Mouse (Mus musculus): ENCODE measurements around the gene Tnrc18. TPM values are rescaled to one million over a fixed set of nuclear protein-coding genes. Genes with fewer than 3 reads are reported as not detected.

Tnrc18 gene
- polyA plus RNA-seq, 1 experiment = not detected

DNA sequence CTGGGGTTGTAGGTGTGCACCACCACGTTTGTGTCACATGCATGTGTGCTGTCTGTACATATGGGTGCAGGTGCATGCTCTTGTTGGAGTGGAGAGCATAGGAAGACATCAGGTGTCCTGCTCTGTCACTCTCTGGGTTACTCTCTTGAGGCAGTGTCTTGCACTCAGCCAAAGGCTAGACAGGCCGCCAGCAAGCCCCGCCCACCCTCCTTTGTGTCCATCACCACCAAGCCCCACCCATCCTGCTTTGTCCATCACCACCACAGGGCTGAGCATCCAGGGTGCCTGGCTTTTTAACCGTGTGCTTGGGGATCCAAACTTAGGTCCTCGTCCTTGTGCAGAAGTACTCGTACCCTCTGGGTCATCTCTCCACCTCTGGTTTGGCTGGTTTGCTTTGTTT lies 121.2 kb downstream of the Tnrc18 start:
- H3K27ac ChIP-seq (ENCODE audit: insufficient read depth, low read depth, low read length) = no peak overlapping the region
- TF ChIP-seq POLR2A (IDR thresholded peaks at IDR 0.05; ENCODE audit: insufficient read depth, low read depth, low read length) (no peak), CTCF (IDR thresholded peaks at IDR 0.05; ENCODE audit: insufficient read depth, low read depth, low read length) (no peak)
- 50% methylated on average over 6 of the region's 6 CpGs for WGBS
- H3K4me3 ChIP-seq (ENCODE audit: insufficient read depth, low read depth, low read length) = no peak overlapping the region
- H3K4me1 ChIP-seq (ENCODE audit: control insufficient read depth, insufficient read depth, low read length) = peaks cover 33% of the 10 kb centered on the region

DNA sequence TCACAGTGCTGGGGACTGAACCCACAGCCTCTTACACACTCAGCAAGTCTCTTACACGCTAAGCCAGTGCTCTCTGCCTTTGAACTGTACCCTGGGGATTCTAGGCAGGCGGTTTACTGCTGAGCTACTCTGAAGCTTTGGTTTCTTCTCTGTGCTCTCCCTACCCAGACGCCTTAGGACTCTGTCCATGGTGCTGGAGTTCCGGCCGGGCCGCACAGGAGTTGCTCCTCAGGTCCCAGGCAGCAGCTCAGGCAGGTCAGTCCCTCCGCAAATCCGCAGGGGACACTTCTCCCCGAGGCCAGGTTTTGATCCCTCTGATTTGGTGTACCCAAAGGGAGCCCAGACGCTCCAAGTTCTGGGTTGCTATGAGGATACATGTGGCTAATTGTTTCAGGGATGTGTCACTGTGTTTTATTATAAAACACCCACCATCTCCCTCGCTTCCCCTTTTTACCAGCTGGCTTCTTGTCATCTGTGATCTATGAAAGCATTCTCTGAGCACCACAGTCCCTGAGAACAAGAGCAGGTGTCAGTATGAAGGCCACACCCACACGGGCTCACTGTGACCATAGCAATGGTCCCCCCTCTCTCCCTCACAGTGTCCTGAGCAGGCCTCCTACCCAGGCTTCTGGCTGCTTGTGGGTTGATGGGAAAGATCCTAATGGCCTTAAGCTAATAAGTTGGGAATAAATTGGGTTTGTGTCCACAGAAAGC lies 122.7 kb downstream of the Tnrc18 start:
- TF ChIP-seq POLR2A (IDR thresholded peaks at IDR 0.05; ENCODE audit: insufficient read depth, low read depth, low read length) = no peak
- TF ChIP-seq CTCF (IDR thresholded peaks at IDR 0.05; ENCODE audit: insufficient read depth, low read depth, low read length) = no peak
- no peak overlapping the region for H3K4me3 ChIP-seq (ENCODE audit: insufficient read depth, low read depth, low read length)
- WGBS = 42% methylated on average over 12 of the region's 12 CpGs
- no peak overlapping the region for H3K27ac ChIP-seq (ENCODE audit: insufficient read depth, low read depth, low read length)
- peaks cover 30% of the 10 kb centered on the region for H3K4me1 ChIP-seq (ENCODE audit: control insufficient read depth, insufficient read depth, low read length)

DNA sequence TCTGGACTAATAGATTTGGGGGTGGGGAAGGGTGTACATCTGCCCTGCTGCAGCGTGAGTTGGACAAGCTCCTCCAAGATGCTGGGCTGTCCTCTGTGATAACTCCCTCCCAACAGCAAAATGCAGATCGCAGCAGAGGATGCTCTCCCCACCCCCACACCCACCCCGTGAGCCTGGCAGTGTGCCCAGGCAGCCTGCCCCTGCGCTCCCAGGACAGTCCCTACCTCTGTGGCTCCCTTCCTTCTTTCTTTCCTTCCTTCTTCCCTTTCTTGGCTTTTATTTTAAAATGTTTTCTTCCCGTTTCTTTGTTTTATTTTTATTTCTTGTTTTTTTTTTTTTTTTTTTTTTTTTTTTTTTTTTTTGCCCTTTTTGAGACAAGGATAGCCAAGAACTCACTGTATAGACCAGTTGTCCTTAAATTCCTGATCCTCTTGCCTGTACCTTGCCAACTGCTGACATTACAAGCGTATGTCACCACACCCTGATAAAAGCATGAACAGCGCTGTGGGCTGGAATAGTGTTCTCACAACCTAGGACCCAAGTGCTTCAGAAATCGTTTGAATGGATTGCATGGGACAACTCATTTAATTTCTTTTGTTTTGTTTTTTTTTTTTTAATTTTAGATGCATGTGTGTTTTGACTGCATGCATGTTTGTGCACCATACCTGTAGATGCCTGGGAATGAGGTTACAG lies 123.6 kb downstream of the Tnrc18 start:
- TF ChIP-seq CTCF (IDR thresholded peaks at IDR 0.05; ENCODE audit: insufficient read depth, low read depth, low read length) (no peak), POLR2A (IDR thresholded peaks at IDR 0.05; ENCODE audit: insufficient read depth, low read depth, low read length) (no peak)
- WGBS = 33% methylated on average over 8 of the region's 8 CpGs

DNA sequence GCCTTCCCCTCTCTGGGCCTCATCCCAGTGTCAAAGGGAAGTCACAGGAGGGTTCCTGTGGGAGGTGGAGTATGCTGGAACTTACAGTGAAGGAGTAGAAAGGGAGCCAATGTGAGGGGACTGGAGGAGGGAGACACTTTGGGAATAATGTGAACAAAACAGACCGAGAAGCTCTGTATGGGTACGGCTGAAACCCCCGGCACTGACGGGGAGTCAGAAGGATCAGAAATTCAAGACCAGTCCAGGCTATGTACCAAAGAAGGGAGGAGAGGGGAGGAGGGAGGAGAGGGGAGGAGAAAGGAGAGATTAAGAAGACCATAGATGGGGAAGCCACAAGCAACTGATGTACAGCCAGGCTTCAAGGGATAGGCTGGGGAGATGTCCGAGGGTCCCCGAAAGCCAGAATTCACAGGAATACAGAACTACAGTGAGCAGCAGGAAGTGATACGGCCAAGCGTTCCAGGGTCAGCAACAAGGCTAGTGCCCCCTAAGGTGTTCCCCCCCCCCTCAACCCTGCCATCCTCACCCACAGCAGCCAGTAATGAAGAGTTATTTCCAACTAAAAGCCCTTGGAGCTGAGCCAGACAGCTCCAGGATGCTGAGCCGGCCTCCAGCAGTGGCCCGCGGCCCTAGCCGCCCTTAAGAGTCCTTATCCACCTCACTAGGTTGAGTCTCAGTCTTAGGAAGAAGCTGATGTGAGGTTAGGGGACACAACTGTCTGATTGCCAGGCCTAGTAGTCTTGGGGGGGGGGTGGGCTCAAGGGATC lies 124.3 kb downstream of the Tnrc18 start:
- Histone ChIP-seq H3K4me3 (ENCODE audit: insufficient read depth, low read depth, low read length) (no peak overlapping the region), H3K4me1 (ENCODE audit: control insufficient read depth, insufficient read depth, low read length) (peaks cover 30% of the 10 kb centered on the region), H3K27ac (ENCODE audit: insufficient read depth, low read depth, low read length) (no peak overlapping the region)
- WGBS = 44% methylated on average over 12 of the region's 12 CpGs
- TF ChIP-seq POLR2A (IDR thresholded peaks at IDR 0.05; ENCODE audit: insufficient read depth, low read depth, low read length) = no peak
- TF ChIP-seq CTCF (IDR thresholded peaks at IDR 0.05; ENCODE audit: insufficient read depth, low read depth, low read length) = no peak

More for the DNA sequence above, 123.6 kb downstream of the Tnrc18 start:
- H3K27ac ChIP-seq (ENCODE audit: insufficient read depth, low read depth, low read length) = no peak overlapping the region
- peaks cover 30% of the 10 kb centered on the region for H3K4me1 ChIP-seq (ENCODE audit: control insufficient read depth, insufficient read depth, low read length)
- no peak overlapping the region for H3K4me3 ChIP-seq (ENCODE audit: insufficient read depth, low read depth, low read length)

DNA sequence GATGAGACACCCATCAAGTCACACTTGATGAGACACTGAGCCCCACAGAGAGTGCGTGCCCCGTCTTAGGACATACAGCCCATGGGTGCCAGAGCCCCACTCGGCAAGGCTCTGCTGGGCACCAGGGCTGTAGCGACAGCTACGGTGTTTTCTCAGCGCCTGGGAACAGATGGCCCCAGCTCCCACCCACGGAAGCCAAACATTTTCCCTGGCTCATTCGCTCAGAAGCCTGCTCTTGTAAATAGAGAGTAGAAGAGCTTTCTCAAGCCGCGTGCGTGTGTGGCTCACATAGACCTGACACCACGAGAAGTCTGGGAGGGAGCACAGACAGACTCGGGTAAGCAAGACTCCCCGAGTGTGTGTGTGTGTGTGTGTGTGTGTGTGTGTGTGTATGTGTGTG lies 125.2 kb downstream of the Tnrc18 start, which contains the start of gene Slc29a4:
TSS of gene Slc29a4 (plus strand) at position 265 of the 400 bp plus-strand sequence.
- Histone ChIP-seq H3K4me3 (ENCODE audit: insufficient read depth, low read depth, low read length) (no peak within 1 kb of the TSS), H3K4me1 (ENCODE audit: control insufficient read depth, insufficient read depth, low read length) (peaks cover 30% of the 10 kb centered on the region), H3K27ac (ENCODE audit: insufficient read depth, low read depth, low read length) (no peak within 1 kb of the TSS)
- 22% methylated on average over 14 of the region's 14 CpGs for WGBS
- TF ChIP-seq POLR2A (IDR thresholded peaks at IDR 0.05; ENCODE audit: insufficient read depth, low read depth, low read length) (no peak), CTCF (IDR thresholded peaks at IDR 0.05; ENCODE audit: insufficient read depth, low read depth, low read length) (no peak)

DNA sequence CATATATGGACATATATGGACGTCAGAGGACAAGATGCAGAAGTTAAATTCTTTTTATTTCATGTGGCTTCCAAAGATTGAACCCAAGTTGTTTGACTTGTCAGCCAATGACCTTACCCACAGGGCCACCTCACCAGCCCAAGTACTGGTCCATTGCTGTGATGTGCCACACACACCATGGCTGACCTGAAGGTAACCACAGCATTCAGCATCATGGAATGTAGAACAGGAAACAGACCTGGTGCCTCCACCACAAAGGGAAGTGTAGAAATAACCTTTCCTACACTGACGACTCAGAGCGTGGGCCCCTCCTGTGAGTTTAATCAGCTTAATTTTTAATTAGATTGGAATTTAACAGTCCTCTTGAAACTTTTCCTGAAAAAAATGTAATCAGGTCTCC lies 127.1 kb downstream of the Tnrc18 start:
- no peak overlapping the region for H3K27ac ChIP-seq (ENCODE audit: insufficient read depth, low read depth, low read length)
- 87% methylated on average over 3 of the region's 3 CpGs for WGBS
- TF ChIP-seq POLR2A (IDR thresholded peaks at IDR 0.05; ENCODE audit: insufficient read depth, low read depth, low read length) (no peak), CTCF (IDR thresholded peaks at IDR 0.05; ENCODE audit: insufficient read depth, low read depth, low read length) (no peak)
- H3K4me3 ChIP-seq (ENCODE audit: insufficient read depth, low read depth, low read length) = no peak overlapping the region
- H3K4me1 ChIP-seq (ENCODE audit: control insufficient read depth, insufficient read depth, low read length) = peaks cover 28% of the 10 kb centered on the region

DNA sequence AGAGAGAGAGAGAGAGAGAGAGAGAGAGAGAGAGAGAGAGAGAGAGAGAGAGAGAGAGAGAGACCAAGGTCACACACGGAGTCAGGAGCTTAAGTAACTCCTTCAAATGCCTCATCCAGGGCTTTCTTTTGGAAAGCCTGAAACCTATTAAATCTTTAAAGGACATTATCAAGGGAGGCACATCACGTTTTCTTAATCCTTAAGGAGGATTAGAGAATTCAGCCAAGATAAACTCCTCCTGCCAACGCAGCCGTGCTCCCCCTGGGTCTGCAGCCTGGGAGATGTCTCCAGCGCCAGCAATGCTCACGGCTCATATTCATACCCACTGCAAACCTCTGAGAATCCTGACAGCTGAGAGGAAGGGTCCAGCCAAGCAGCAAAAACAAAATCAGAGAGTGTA lies 128.6 kb downstream of the Tnrc18 start:
- H3K4me3 ChIP-seq (ENCODE audit: insufficient read depth, low read depth, low read length) = no peak overlapping the region
- TF ChIP-seq POLR2A (IDR thresholded peaks at IDR 0.05; ENCODE audit: insufficient read depth, low read depth, low read length) (no peak), CTCF (IDR thresholded peaks at IDR 0.05; ENCODE audit: insufficient read depth, low read depth, low read length) (no peak)
- 53% methylated on average over 6 of the region's 6 CpGs for WGBS
- no peak overlapping the region for H3K27ac ChIP-seq (ENCODE audit: insufficient read depth, low read depth, low read length)
- H3K4me1 ChIP-seq (ENCODE audit: control insufficient read depth, insufficient read depth, low read length) = peaks cover 19% of the 10 kb centered on the region

DNA sequence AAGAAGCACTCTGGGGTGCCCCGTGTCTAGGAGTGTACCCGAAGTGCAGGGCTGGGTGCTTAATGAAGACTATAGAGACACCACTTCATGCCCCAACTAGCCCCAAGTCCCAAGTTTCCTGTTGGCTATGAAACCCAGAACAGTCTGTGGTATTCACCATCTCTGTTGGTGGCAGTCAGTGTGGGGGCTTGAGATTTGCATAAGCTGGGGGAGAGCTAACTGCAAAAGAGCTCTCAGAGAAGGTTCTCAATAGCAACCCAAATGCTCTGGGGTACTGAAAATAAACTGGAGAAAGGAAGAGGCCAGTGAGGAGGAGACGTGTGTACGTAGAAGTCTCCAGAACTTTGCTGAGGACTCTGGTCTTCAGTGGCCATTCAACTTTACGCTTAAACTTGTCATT lies 134.9 kb downstream of the Tnrc18 start:
- TF ChIP-seq POLR2A (IDR thresholded peaks at IDR 0.05; ENCODE audit: insufficient read depth, low read depth, low read length) = no peak
- TF ChIP-seq CTCF (IDR thresholded peaks at IDR 0.05; ENCODE audit: insufficient read depth, low read depth, low read length) = no peak
- 84% methylated on average over 5 of the region's 5 CpGs for WGBS
- no peaks in the 10 kb centered on the region for H3K4me1 ChIP-seq (ENCODE audit: control insufficient read depth, insufficient read depth, low read length)
- H3K27ac ChIP-seq (ENCODE audit: insufficient read depth, low read depth, low read length) = no peak overlapping the region
- H3K4me3 ChIP-seq (ENCODE audit: insufficient read depth, low read depth, low read length) = no peak overlapping the region

DNA sequence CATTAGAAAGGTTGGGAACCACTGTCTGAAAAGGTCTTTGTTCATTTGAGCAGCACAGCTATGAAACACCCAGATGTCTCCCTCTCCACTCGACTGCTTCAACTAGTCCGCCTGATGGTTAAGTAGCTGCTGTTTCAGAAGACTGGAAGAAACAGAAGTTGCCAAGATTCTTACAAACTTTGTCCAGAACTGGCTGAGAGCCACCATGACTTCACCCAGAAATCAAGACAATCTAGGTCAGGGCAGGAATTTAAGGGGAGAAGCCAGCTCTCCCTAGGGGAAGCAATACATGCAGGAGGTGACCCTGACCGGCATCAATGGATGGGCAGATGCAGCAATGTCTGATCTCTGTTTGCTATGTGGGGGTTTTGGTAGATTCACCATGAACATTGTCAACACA lies 135.6 kb downstream of the Tnrc18 start:
- WGBS = 53% methylated on average over 3 of the region's 3 CpGs
- no peak overlapping the region for H3K4me3 ChIP-seq (ENCODE audit: insufficient read depth, low read depth, low read length)
- TF ChIP-seq POLR2A (IDR thresholded peaks at IDR 0.05; ENCODE audit: insufficient read depth, low read depth, low read length) (no peak), CTCF (IDR thresholded peaks at IDR 0.05; ENCODE audit: insufficient read depth, low read depth, low read length) (no peak)
- no peak overlapping the region for H3K27ac ChIP-seq (ENCODE audit: insufficient read depth, low read depth, low read length)
- no peaks in the 10 kb centered on the region for H3K4me1 ChIP-seq (ENCODE audit: control insufficient read depth, insufficient read depth, low read length)
